Mouse (Mus musculus) liver, postnatal 0 days (tissue): Measurements from ENCODE around the gene G6pc3.

Source experiments
- CTCF ChIP-seq: sonication (generic); IDR thresholded peaks from 2 replicates; pipeline ENCODE4 v1.5.1; 2016; ENCODE audit warnings: antibody characterized with exemption, low read depth
- EP300 ChIP-seq: IDR thresholded peaks from 2 replicates; pipeline ENCODE4 v1.6.1; 2016; ENCODE audit warnings: antibody characterized with exemption, low read depth, mild to moderate bottlenecking

DNA sequence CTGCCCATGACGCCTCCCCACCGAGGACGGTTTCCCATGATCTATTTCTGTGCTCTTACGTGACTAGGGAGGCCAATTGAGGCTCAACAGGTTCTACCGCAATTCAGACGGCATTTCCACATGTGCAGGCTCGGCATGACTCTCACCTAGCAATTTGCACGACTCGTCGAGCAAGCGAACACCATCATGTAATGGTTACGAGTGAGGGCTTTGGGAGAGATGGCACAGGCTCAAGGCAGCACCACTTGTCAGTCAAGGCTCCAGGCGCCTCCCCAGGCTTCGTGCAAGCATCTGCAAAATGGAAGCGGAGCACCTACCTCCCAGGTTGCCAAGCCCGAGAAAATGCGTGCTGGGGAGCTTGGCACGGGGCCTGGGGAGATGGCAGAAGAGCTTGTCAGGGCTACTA, 22.5 kb downstream of the G6pc3 start:
- TF ChIP-seq CTCF (no peak), EP300 (no peak)
